Mouse (Mus musculus) monocyte, adult 5-6 weeks (primary cell): ENCODE measurements around the gene Nedd9. TPM values are rescaled to one million over a fixed set of nuclear protein-coding genes. Genes with fewer than 3 reads are reported as not detected.
"Not testable (repeated sequence)": the region's sequence is repeated elsewhere in the genome, so short reads cannot be mapped to it uniquely, and the experiment has no call there.

ENCODE experiments used
- ATAC-seq: fragments of 153-309, 156-312 bp; replicated peaks from 2 replicates; pipeline ENCODE4 v1.8.0; 2017; ENCODE audit warnings: mild to moderate bottlenecking; ENCODE audit not compliant: low TSS enrichment, insufficient number of reproducible peaks, severe bottlenecking, poor library complexity, low FRiP score
- total RNA-seq: library from RNA; stranded (forward); fragments of 200-1000, 200-491, 200-594 nt; gene quantifications from 3 replicates; pipeline ENCODE4 v1.2.3, GENCODE M21; 2017

Nedd9 gene
- total RNA-seq, 1 experiment from 2014 or later: 357 TPM

- ATAC-seq: no peak
Measured at GRCm38 (mm10) chr13:41293595-41293994, 193.6 kb downstream of the Nedd9 start.

GRCm38 (mm10) chr13:41291466-41291974 lies 195.6 kb downstream of the Nedd9 start:
- ATAC-seq: no peak

GRCm38 (mm10) chr13:41286285-41286684 lies 200.9 kb downstream of the Nedd9 start:
- no peak for ATAC-seq

- ATAC-seq: no peak
Measured at GRCm38 (mm10) chr13:41285448-41285847, 201.7 kb downstream of the Nedd9 start.

GRCm38 (mm10) chr13:41283256-41283655 lies 203.9 kb downstream of the Nedd9 start:
- peak; percentile 67; the same call in 1 of the 2 replicates for ATAC-seq

GRCm38 (mm10) chr13:41280696-41281095 lies 206.5 kb downstream of the Nedd9 start:
- no peak for ATAC-seq

- no peak for ATAC-seq
Measured at GRCm38 (mm10) chr13:41273927-41274650, 213.1 kb downstream of the Nedd9 start, which contains the start of gene Gm17364. Gene Gm17364 (minus strand): TSS chr13:41273977.

GRCm38 (mm10) chr13:41267827-41268408 lies 219.2 kb downstream of the Nedd9 start:
- ATAC-seq: no peak

- no peak for ATAC-seq
Measured at GRCm38 (mm10) chr13:41263304-41264006, 223.7 kb downstream of the Nedd9 start.

- not testable (repeated sequence) for ATAC-seq
Measured at GRCm38 (mm10) chr13:41261617-41262016, 225.5 kb downstream of the Nedd9 start.

Other genes with a start within 250 kb of the Nedd9 start
- gene Smim13, start 237.5 kb downstream of the Nedd9 start, total RNA-seq: 5.2 to 7.7 TPM (median 5.2 TPM) in 3 replicates
- not detected in 3 replicates for gene Gm17364, start 213.4 kb downstream of the Nedd9 start, total RNA-seq
- 17.6 to 20.1 TPM (median 18.7 TPM) in 3 replicates for gene Tmem170b, start 118.5 kb upstream of the Nedd9 start, total RNA-seq